In genomic region chr15:64025472-64025871, GRCm38 (mm10) we compare ENCODE assay signal across 12 mouse cellular contexts. TPM values are rescaled to one million over a fixed set of nuclear protein-coding genes. Genes with fewer than 3 reads are reported as not detected.
DNase-seq lines count a peak whose midpoint lies in the region; ATAC-seq and TF ChIP-seq lines count a peak whose summit lies in the region.
"Had no signal": no experiment of that assay in that cellular context is flagged by ENCODE, and none has a peak within 500 bp of the region (broad histone marks: within the 10 kb centered on the region; RNA-seq: fewer than 3 reads in every experiment).

No protein-coding gene starts in this region.

- H3K27me3 ChIP-seq in forebrain, embryonic 10.5 days (ENCODE audit: poor library complexity, severe bottlenecking) = no peaks in the 10 kb centered on the region
- no peaks in the 10 kb centered on the region for H3K27me3 ChIP-seq in forebrain, postnatal 0 days (ENCODE audit: insufficient read depth, low read length)
- H3K27me3 ChIP-seq in kidney, embryonic 14.5 days (ENCODE audit: control insufficient read depth, insufficient read depth, low read length) = no peaks in the 10 kb centered on the region
- no peaks in the 10 kb centered on the region for H3K27me3 ChIP-seq in midbrain, embryonic 10.5 days (ENCODE audit: low read depth, poor library complexity, severe bottlenecking)
- H3K27me3 ChIP-seq in midbrain, embryonic 13.5 days = no peaks in the 10 kb centered on the region
- H3K27me3 ChIP-seq: embryonic facial prominence, embryonic 15.5 days; forebrain, embryonic 13.5 days; hindbrain, embryonic 15.5 days; midbrain, embryonic 15.5 days had no signal

- peaks cover 10% of the 10 kb centered on the region for H3K36me3 ChIP-seq in forebrain, embryonic 10.5 days (replicated peaks)
- no peaks in the 10 kb centered on the region for H3K36me3 ChIP-seq in forebrain, postnatal 0 days (ENCODE audit: insufficient read depth)
- H3K36me3 ChIP-seq in kidney, embryonic 14.5 days (ENCODE audit: control insufficient read depth, insufficient read depth, low read length) = no peaks in the 10 kb centered on the region
- H3K36me3 ChIP-seq in midbrain, embryonic 10.5 days = no peaks in the 10 kb centered on the region
- H3K36me3 ChIP-seq in midbrain, embryonic 13.5 days = no peaks in the 10 kb centered on the region
- H3K36me3 ChIP-seq: embryonic facial prominence, embryonic 15.5 days; midbrain, embryonic 15.5 days had no signal

- peaks cover 48% of the 10 kb centered on the region for H3K4me1 ChIP-seq in forebrain, embryonic 10.5 days
- H3K4me1 ChIP-seq in forebrain, postnatal 0 days (ENCODE audit: insufficient read depth) = peaks cover 14% of the 10 kb centered on the region
- H3K4me1 ChIP-seq in kidney, embryonic 14.5 days (ENCODE audit: control insufficient read depth, insufficient read depth, low read length) = peaks cover 32% of the 10 kb centered on the region
- H3K4me1 ChIP-seq in midbrain, embryonic 10.5 days = peaks cover 33% of the 10 kb centered on the region
- H3K4me1 ChIP-seq in midbrain, embryonic 13.5 days (replicated peaks) = peaks cover 29% of the 10 kb centered on the region

- TF ChIP-seq CTCF in forebrain, postnatal 0 days (IDR thresholded peaks at IDR 0.05; ENCODE audit: low read depth) = no peak

- no peak for DNase-seq in forebrain, embryonic 10.5 days (ENCODE audit: extremely low spot score, low spot score)
- no peak for DNase-seq in forebrain, postnatal 0 days
- no peak for DNase-seq in kidney, adult 11 months
- no peak for DNase-seq in midbrain, embryonic 10.5 days (ENCODE audit: low spot score)
- peak; percentile 59 to 73 for DNase-seq in kidney, postnatal 4 days
- DNase-seq in frontal cortex, postnatal 36 days (ENCODE audit: low spot score in 2 of 2) = no peak

- H3K9me3 ChIP-seq in forebrain, embryonic 10.5 days = no peaks in the 10 kb centered on the region
- no peaks in the 10 kb centered on the region for H3K9me3 ChIP-seq in forebrain, postnatal 0 days (ENCODE audit: low read length)
- H3K9me3 ChIP-seq in kidney, embryonic 14.5 days (ENCODE audit: control insufficient read depth, low read length) = no peaks in the 10 kb centered on the region
- H3K9me3 ChIP-seq in midbrain, embryonic 10.5 days (replicated peaks) = no peaks in the 10 kb centered on the region
- no peaks in the 10 kb centered on the region for H3K9me3 ChIP-seq in midbrain, embryonic 13.5 days
- H3K9me3 ChIP-seq: embryonic facial prominence, embryonic 15.5 days; forebrain, embryonic 13.5 days; hindbrain, embryonic 15.5 days; midbrain, embryonic 15.5 days had no signal

- no peak overlapping the region for H3K9ac ChIP-seq in forebrain, postnatal 0 days
- no peak overlapping the region for H3K9ac ChIP-seq in kidney, embryonic 14.5 days (ENCODE audit: low read depth, low read length)
- no peak overlapping the region for H3K9ac ChIP-seq in midbrain, embryonic 13.5 days (replicated peaks)
- H3K9ac ChIP-seq: embryonic facial prominence, embryonic 15.5 days; forebrain, embryonic 13.5 days; hindbrain, embryonic 15.5 days; midbrain, embryonic 15.5 days had no signal

- WGBS in forebrain, embryonic 10.5 days = 85% methylated on average over 6 of the region's 6 CpGs
- WGBS in forebrain, postnatal 0 days = 85% methylated on average over 6 of the region's 6 CpGs
- 44% methylated on average over 6 of the region's 6 CpGs for WGBS in kidney, embryonic 14.5 days
- 81% methylated on average over 6 of the region's 6 CpGs for WGBS in midbrain, embryonic 10.5 days
- 78% methylated on average over 6 of the region's 6 CpGs for WGBS in midbrain, embryonic 13.5 days

- H3K4me2 ChIP-seq in forebrain, postnatal 0 days (ENCODE audit: low read depth) = no peak overlapping the region
- no peak overlapping the region for H3K4me2 ChIP-seq in kidney, embryonic 14.5 days (replicated peaks; ENCODE audit: low read depth, low read length)
- H3K4me2 ChIP-seq in midbrain, embryonic 13.5 days (replicated peaks) = no peak overlapping the region
- H3K4me2 ChIP-seq: embryonic facial prominence, embryonic 15.5 days; forebrain, embryonic 13.5 days; hindbrain, embryonic 15.5 days; midbrain, embryonic 15.5 days had no signal

- no peak overlapping the region for H3K4me3 ChIP-seq in forebrain, embryonic 10.5 days
- H3K4me3 ChIP-seq in forebrain, postnatal 0 days (ENCODE audit: low read depth, low read length) = no peak overlapping the region
- H3K4me3 ChIP-seq in kidney, embryonic 14.5 days (ENCODE audit: low read length) = no peak overlapping the region
- H3K4me3 ChIP-seq in midbrain, embryonic 10.5 days = no peak overlapping the region
- no peak overlapping the region for H3K4me3 ChIP-seq in midbrain, embryonic 13.5 days (replicated peaks)
- H3K4me3 ChIP-seq: embryonic facial prominence, embryonic 15.5 days; forebrain, embryonic 13.5 days; hindbrain, embryonic 15.5 days; midbrain, embryonic 15.5 days had no signal

- ATAC-seq in forebrain, postnatal 0 days = no peak
- peak; percentile 92 for ATAC-seq in kidney, embryonic 14.5 days (ENCODE audit: low FRiP score, low TSS enrichment)
- ATAC-seq in midbrain, embryonic 13.5 days = no peak
- ATAC-seq: forebrain, embryonic 13.5 days; midbrain, embryonic 15.5 days had no signal

- 0 out of 2 replicates have a peak overlapping the region, but pooled peaks have one; percentile 41 for H3K27ac ChIP-seq in forebrain, embryonic 10.5 days
- H3K27ac ChIP-seq in forebrain, postnatal 0 days (ENCODE audit: low read depth, low read length) = no peak overlapping the region
- H3K27ac ChIP-seq in kidney, embryonic 14.5 days (ENCODE audit: low read depth, low read length) = no peak overlapping the region
- 0 out of 2 replicates have a peak overlapping the region, but pooled peaks have one; percentile 38 for H3K27ac ChIP-seq in midbrain, embryonic 10.5 days (replicated peaks)
- H3K27ac ChIP-seq in midbrain, embryonic 13.5 days = no peak overlapping the region
- H3K27ac ChIP-seq: embryonic facial prominence, embryonic 15.5 days; hindbrain, embryonic 15.5 days; midbrain, embryonic 15.5 days had no signal

RNA-seq across cellular contexts. Expression of gene Fam49b, which starts 34.8 kb away (rescaled TPM):
- polyA plus RNA-seq in forebrain, embryonic 10.5 days (2016; fragmentation: Nextera tagmentation; extraction: Ambion mirVana) = 87.6 and 88.8 TPM in 2 replicates
- total RNA-seq in forebrain, postnatal 0 days (2014; rRNA removed) = 165 and 184 TPM in 2 replicates
- polyA plus RNA-seq in forebrain, postnatal 0 days (2015; fragmentation: Nextera tagmentation; extraction: Ambion mirVana) = 146 and 156 TPM in 2 replicates
- polyA plus RNA-seq in kidney, embryonic 14.5 days (2014; fragmentation: Nextera tagmentation; extraction: Ambion mirVana) = 71.7 and 88.3 TPM in 2 replicates
- 76.0 and 79.8 TPM in 2 replicates for polyA plus RNA-seq in midbrain, embryonic 10.5 days (2016; fragmentation: Nextera tagmentation; extraction: Ambion mirVana)
- 95.3 and 106 TPM in 2 replicates for polyA plus RNA-seq in midbrain, embryonic 13.5 days (2015; fragmentation: Nextera tagmentation; extraction: Ambion mirVana)

Comparison
In these comparisons a context has a peak if more than half of its experiments do, and no peak if none do; other contexts are left out.
1. DNase-seq: peak in kidney, postnatal 4 days (2 of 2); none in forebrain, embryonic 10.5 days (single experiment), forebrain, postnatal 0 days (single experiment), kidney, adult 11 months (single experiment), midbrain, embryonic 10.5 days (single experiment) and frontal cortex, postnatal 36 days (0 of 2).
2. H3K27ac ChIP-seq: peak in forebrain, embryonic 10.5 days (single experiment) and midbrain, embryonic 10.5 days (single experiment); none in forebrain, postnatal 0 days (single experiment), kidney, embryonic 14.5 days (single experiment) and midbrain, embryonic 13.5 days (single experiment).